Mouse (Mus musculus): Measurements from ENCODE around the gene Mmel1. TPM values are rescaled to one million over a fixed set of nuclear protein-coding genes. Genes with fewer than 3 reads are reported as not detected.

The Mmel1 gene
- not detected for polyA plus RNA-seq (2015; fragmentation: Illumina TruSeq; extraction: RNeasy Lipid Tissue Mini Kit (QIAGEN cat#74804); ENCODE audit: insufficient read depth, low replicate concordance)

GRCm38 (mm10) chr4:154869440-154869839, at the start of gene Mmel1:
Gene Mmel1 (plus strand): TSS chr4:154869585.

GRCm38 (mm10) chr4:154837170-154837569, 32.2 kb upstream of the Mmel1 start, which contains the start of gene Ttc34:
Gene Ttc34 (plus strand): TSS chr4:154837459.

GRCm38 (mm10) chr4:154898506-154899446, 29.4 kb downstream of the Mmel1 start, which contains the start of gene Fam213b:
Gene Fam213b (minus strand): TSS chr4:154899135.

GRCm38 (mm10) chr4:154928395-154929087, 59.2 kb downstream of the Mmel1 start, which contains the start of gene Tnfrsf14:
Gene Tnfrsf14 (minus strand): TSS chr4:154928563.

Other genes with a start within 250 kb of the Mmel1 start
- gene Prdm16, start 232.7 kb upstream of the Mmel1 start, polyA plus RNA-seq (2015; fragmentation: Illumina TruSeq; extraction: RNeasy Lipid Tissue Mini Kit (QIAGEN cat#74804); ENCODE audit: insufficient read depth, low replicate concordance): 1.4 TPM
- gene Actrt2, start 201.7 kb upstream of the Mmel1 start, polyA plus RNA-seq (2015; fragmentation: Illumina TruSeq; extraction: RNeasy Lipid Tissue Mini Kit (QIAGEN cat#74804); ENCODE audit: insufficient read depth, low replicate concordance): not detected
- gene Ttc34, start 32.1 kb upstream of the Mmel1 start, polyA plus RNA-seq (2015; fragmentation: Illumina TruSeq; extraction: RNeasy Lipid Tissue Mini Kit (QIAGEN cat#74804); ENCODE audit: insufficient read depth, low replicate concordance): not detected
- 13.9 TPM for gene Fam213b, start 29.6 kb downstream of the Mmel1 start, polyA plus RNA-seq (2015; fragmentation: Illumina TruSeq; extraction: RNeasy Lipid Tissue Mini Kit (QIAGEN cat#74804); ENCODE audit: insufficient read depth, low replicate concordance)
- 38.5 TPM for gene Tnfrsf14, start 59.0 kb downstream of the Mmel1 start, polyA plus RNA-seq (2015; fragmentation: Illumina TruSeq; extraction: RNeasy Lipid Tissue Mini Kit (QIAGEN cat#74804); ENCODE audit: insufficient read depth, low replicate concordance)
- gene Hes5, start 91.3 kb downstream of the Mmel1 start, polyA plus RNA-seq (2015; fragmentation: Illumina TruSeq; extraction: RNeasy Lipid Tissue Mini Kit (QIAGEN cat#74804); ENCODE audit: insufficient read depth, low replicate concordance): 0.94 TPM
- gene Pank4, start 94.5 kb downstream of the Mmel1 start, polyA plus RNA-seq (2015; fragmentation: Illumina TruSeq; extraction: RNeasy Lipid Tissue Mini Kit (QIAGEN cat#74804); ENCODE audit: insufficient read depth, low replicate concordance): 39.0 TPM
- not detected for gene Plch2, start 187.2 kb downstream of the Mmel1 start, polyA plus RNA-seq (2015; fragmentation: Illumina TruSeq; extraction: RNeasy Lipid Tissue Mini Kit (QIAGEN cat#74804); ENCODE audit: insufficient read depth, low replicate concordance)
- gene Pex10, start 197.4 kb downstream of the Mmel1 start, polyA plus RNA-seq (2015; fragmentation: Illumina TruSeq; extraction: RNeasy Lipid Tissue Mini Kit (QIAGEN cat#74804); ENCODE audit: insufficient read depth, low replicate concordance): 6.9 TPM
- 127 TPM for gene Rer1, start 216.8 kb downstream of the Mmel1 start, polyA plus RNA-seq (2015; fragmentation: Illumina TruSeq; extraction: RNeasy Lipid Tissue Mini Kit (QIAGEN cat#74804); ENCODE audit: insufficient read depth, low replicate concordance)
- 1.4 TPM for gene Morn1, start 217.0 kb downstream of the Mmel1 start, polyA plus RNA-seq (2015; fragmentation: Illumina TruSeq; extraction: RNeasy Lipid Tissue Mini Kit (QIAGEN cat#74804); ENCODE audit: insufficient read depth, low replicate concordance)